Comparison of ENCODE assay signal across 8 mouse cellular contexts in the genomic region with DNA sequence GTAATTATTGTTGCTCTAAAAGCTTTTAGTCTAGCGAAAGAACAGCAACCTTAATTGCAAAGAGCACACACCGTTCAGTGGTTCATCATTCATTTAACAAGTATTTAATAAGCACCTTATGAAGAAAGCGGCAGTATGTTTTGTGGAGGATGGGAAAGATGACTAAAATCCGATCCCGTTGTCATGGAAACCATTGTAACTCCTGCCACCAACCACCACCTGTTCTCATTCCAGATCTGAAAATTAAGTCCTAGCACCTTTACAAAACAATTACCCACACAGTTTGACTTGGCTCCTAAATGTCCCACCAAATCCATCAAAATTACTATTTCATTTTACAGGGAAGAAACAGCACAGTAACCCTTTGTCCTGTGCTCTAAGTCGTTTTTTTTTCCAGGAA. TPM values are rescaled to one million over a fixed set of nuclear protein-coding genes. Genes with fewer than 3 reads are reported as not detected.
DNase-seq lines count a peak whose midpoint lies in the region; ATAC-seq lines count a peak whose summit lies in the region.

No protein-coding gene starts in this region.

- H3K9ac ChIP-seq in heart, embryonic 16.5 days (ENCODE audit: low read length), result peak overlapping the region; percentile 61
- peak overlapping the region; percentile 48 for H3K9ac ChIP-seq in forebrain, embryonic 16.5 days (replicated peaks; ENCODE audit: low read depth, low read length)
- no peak overlapping the region for H3K9ac ChIP-seq in liver, embryonic 13.5 days

- no peaks in the 10 kb centered on the region for H3K36me3 ChIP-seq in heart, embryonic 16.5 days (ENCODE audit: control insufficient read depth, insufficient read depth)
- no peaks in the 10 kb centered on the region for H3K36me3 ChIP-seq in forebrain, embryonic 16.5 days (ENCODE audit: control insufficient read depth, insufficient read depth)
- no peaks in the 10 kb centered on the region for H3K36me3 ChIP-seq in liver, embryonic 13.5 days

- 51% methylated on average over 6 of the region's 6 CpGs for WGBS in heart, embryonic 16.5 days
- 9% methylated on average over 6 of the region's 6 CpGs for WGBS in forebrain, embryonic 16.5 days
- WGBS in liver, embryonic 13.5 days (ENCODE audit: insufficient replicate concordance), result 48% methylated on average over 6 of the region's 6 CpGs

- H3K9me3 ChIP-seq in heart, embryonic 16.5 days (replicated peaks; ENCODE audit: control insufficient read depth, low read length), result no peaks in the 10 kb centered on the region
- no peaks in the 10 kb centered on the region for H3K9me3 ChIP-seq in forebrain, embryonic 16.5 days (ENCODE audit: control insufficient read depth, low read length)
- no peaks in the 10 kb centered on the region for H3K9me3 ChIP-seq in liver, embryonic 13.5 days (replicated peaks)

- peaks cover 10% of the 10 kb centered on the region for H3K4me1 ChIP-seq in heart, embryonic 16.5 days (ENCODE audit: control insufficient read depth, insufficient read depth, low read length)
- H3K4me1 ChIP-seq in forebrain, embryonic 16.5 days (replicated peaks; ENCODE audit: control insufficient read depth, insufficient read depth, low read length), result peaks cover 14% of the 10 kb centered on the region
- peaks cover 12% of the 10 kb centered on the region for H3K4me1 ChIP-seq in liver, embryonic 13.5 days (replicated peaks)

- no peaks in the 10 kb centered on the region for H3K27me3 ChIP-seq in heart, embryonic 16.5 days (ENCODE audit: control insufficient read depth, insufficient read depth, low read length)
- H3K27me3 ChIP-seq in forebrain, embryonic 16.5 days (replicated peaks; ENCODE audit: control insufficient read depth, insufficient read depth, low read length), result no peaks in the 10 kb centered on the region
- H3K27me3 ChIP-seq in liver, embryonic 13.5 days, result no peaks in the 10 kb centered on the region

- H3K4me2 ChIP-seq in heart, embryonic 16.5 days (ENCODE audit: low read depth, low read length), result peak overlapping the region; percentile 78
- H3K4me2 ChIP-seq in forebrain, embryonic 16.5 days (ENCODE audit: low read length), result peak overlapping the region; percentile 60
- peak overlapping the region; percentile 79 for H3K4me2 ChIP-seq in liver, embryonic 13.5 days

- peak overlapping the region; percentile 65 for H3K4me3 ChIP-seq in heart, embryonic 16.5 days (ENCODE audit: low read length)
- H3K4me3 ChIP-seq in forebrain, embryonic 16.5 days (replicated peaks; ENCODE audit: low read length), result peak overlapping the region; percentile 69
- peak overlapping the region; percentile 75 for H3K4me3 ChIP-seq in liver, embryonic 13.5 days (replicated peaks)

- H3K27ac ChIP-seq in heart, embryonic 16.5 days (ENCODE audit: low read length), result peak overlapping the region; percentile 63; the same call in 1 of the 2 replicates
- H3K27ac ChIP-seq in forebrain, embryonic 16.5 days (ENCODE audit: low read length), result peak overlapping the region; percentile 88
- no peak overlapping the region for H3K27ac ChIP-seq in liver, embryonic 13.5 days

- DNase-seq in heart, adult 18-20 months, result no peak
- peak; percentile 47 for DNase-seq in R1 (ENCODE audit: low read depth, low spot score)
- DNase-seq in liver, embryonic 13.5 days, result no peak
- DNase-seq in urinary bladder, postnatal 10 days (ENCODE audit: low spot score), result no peak
- no peak for DNase-seq in kidney, adult 18-20 months

- no peak for ATAC-seq in heart, embryonic 16.5 days (replicated peaks; ENCODE audit: extremely low read depth, insufficient read depth, low FRiP score)
- peak; percentile 33 for ATAC-seq in forebrain, embryonic 16.5 days
- ATAC-seq in liver, embryonic 13.5 days (ENCODE audit: low read depth), result no peak
- no peak for ATAC-seq in inflammation-experienced regulatory T-cells, adult 6 months

RNA-seq across cellular contexts. Expression of a gene that starts 0.7 kb away (rescaled TPM):
- 9.3 and 10.5 TPM in 2 replicates for polyA plus RNA-seq in heart, embryonic 16.5 days (2015; fragmentation: Nextera tagmentation; extraction: Ambion mirVana)
- 1 to 10 TPM; 1.3 to 1.5 TPM for total RNA-seq in heart, adult 18-20 months (2021)
- polyA plus RNA-seq in forebrain, embryonic 16.5 days (2015; fragmentation: Nextera tagmentation; extraction: Ambion mirVana), result 15.2 and 15.3 TPM in 2 replicates
- polyA plus RNA-seq in liver, embryonic 13.5 days (2015; fragmentation: Nextera tagmentation; extraction: Ambion mirVana), result 5.2 and 7.3 TPM in 2 replicates
- polyA plus RNA-seq in inflammation-experienced regulatory T-cells, adult 6 months (2017; shearing (Covaris generic)), result 10 to 100 TPM in 2 of 3 experiments, 1 to 10 TPM in 1; 7.9 to 12.0 (median 11.4) TPM

RNA-seq across cellular contexts. Expression of a gene that starts 29.1 kb away (rescaled TPM):
- 1,693 and 1,886 TPM in 2 replicates for polyA plus RNA-seq in heart, embryonic 16.5 days (2015; fragmentation: Nextera tagmentation; extraction: Ambion mirVana)
- 1 to 10 TPM; 5.4 to 6.8 TPM for total RNA-seq in heart, adult 18-20 months (2021)
- 283 and 328 TPM in 2 replicates for polyA plus RNA-seq in forebrain, embryonic 16.5 days (2015; fragmentation: Nextera tagmentation; extraction: Ambion mirVana)
- 185 and 233 TPM in 2 replicates for polyA plus RNA-seq in liver, embryonic 13.5 days (2015; fragmentation: Nextera tagmentation; extraction: Ambion mirVana)
- 1 to 10 TPM in 2 of 3 experiments, under 1 TPM in 1; 0.82 to 1.7 (median 1.5) TPM for polyA plus RNA-seq in inflammation-experienced regulatory T-cells, adult 6 months (2017; shearing (Covaris generic))

RNA-seq across cellular contexts. Expression of a gene that starts 55.2 kb away (rescaled TPM):
- polyA plus RNA-seq in heart, embryonic 16.5 days (2015; fragmentation: Nextera tagmentation; extraction: Ambion mirVana), result 6.5 and 7.2 TPM in 2 replicates
- not detected for total RNA-seq in heart, adult 18-20 months (2021)
- 0.56 and 0.66 TPM in 2 replicates for polyA plus RNA-seq in forebrain, embryonic 16.5 days (2015; fragmentation: Nextera tagmentation; extraction: Ambion mirVana)
- 0.52 and 1.4 TPM in 2 replicates for polyA plus RNA-seq in liver, embryonic 13.5 days (2015; fragmentation: Nextera tagmentation; extraction: Ambion mirVana)
- polyA plus RNA-seq in inflammation-experienced regulatory T-cells, adult 6 months (2017; shearing (Covaris generic)), result not detected

Comparison
In these comparisons a context has a peak if more than half of its experiments do, and no peak if none do; other contexts are left out.
1. RNA of a gene that starts 29.1 kb away (polyA plus RNA-seq): 1,693 to 1,886 TPM in heart, embryonic 16.5 days, 283 to 328 TPM in forebrain, embryonic 16.5 days and 185 to 233 TPM in liver, embryonic 13.5 days; 0.82 to 1.7 TPM in inflammation-experienced regulatory T-cells, adult 6 months; every median in the first group is over 10 times any median in the second.
2. Peak in every context shown above with its lines, with median percentiles within 50 percentile points of each other: H3K4me2 ChIP-seq and H3K4me3 ChIP-seq.